Mouse (Mus musculus): ENCODE results near the gene Tcstv1. TPM values are rescaled to one million over a fixed set of nuclear protein-coding genes. Genes with fewer than 3 reads are reported as not detected.
"Not testable (repeated sequence)": the region's sequence is repeated elsewhere in the genome, so short reads cannot be mapped to it uniquely, and the experiment has no call there.

The Tcstv1 gene
- not detected in 2 replicates for polyA plus RNA-seq (2015; fragmentation: Nextera tagmentation; extraction: Ambion mirVana)

- ATAC-seq (ENCODE audit: low read depth); H3K27ac ChIP-seq (ENCODE audit: low read length); H3K36me3 ChIP-seq (ENCODE audit: control insufficient read depth, insufficient read depth, low read length); H3K4me1 ChIP-seq (replicated peaks; ENCODE audit: control insufficient read depth, insufficient read depth, low read length); H3K9me3 ChIP-seq (ENCODE audit: control insufficient read depth, low read length); H3K4me3 ChIP-seq (ENCODE audit: low read length); H3K9ac ChIP-seq (ENCODE audit: low read length); H3K4me2 ChIP-seq (ENCODE audit: low read depth, low read length); H3K27me3 ChIP-seq (ENCODE audit: control insufficient read depth, insufficient read depth, low read depth, low read length): not testable (repeated sequence)
- WGBS, result 67% methylated on average over 3 of the region's 3 CpGs
These were observed at the start of gene Tcstv1 for GRCm38 (mm10) chr13:119894685-119895084. TSS of gene Tcstv1 (minus strand) at chr13:119894785.

DNA sequence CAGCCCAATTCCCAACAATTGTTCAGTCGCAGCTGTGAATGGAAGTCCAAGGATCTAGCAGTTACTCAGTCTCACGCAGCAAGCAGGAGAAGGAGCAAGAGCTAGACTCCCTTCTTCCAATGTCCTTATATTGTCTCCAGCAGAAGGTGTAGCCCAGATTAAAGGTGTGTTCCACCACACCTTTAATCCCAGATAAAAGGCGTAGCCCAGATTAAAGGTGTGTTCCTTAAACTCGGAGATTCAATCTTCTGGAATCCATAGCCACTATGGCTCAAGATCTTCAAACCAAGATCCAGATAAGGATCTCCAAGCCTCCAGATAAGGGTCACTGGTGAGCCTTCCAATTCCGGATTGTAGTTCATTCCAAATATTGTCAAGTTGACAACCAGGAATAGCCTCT is 34.6 kb upstream of the Tcstv1 start, which contains the start of gene Gm21761:
Gene Gm21761 (minus strand): TSS at position 101 of the 400 bp plus-strand sequence.
- not testable (repeated sequence) for H3K9me3 ChIP-seq (ENCODE audit: control insufficient read depth, low read length); ATAC-seq (ENCODE audit: low read depth); H3K27ac ChIP-seq (ENCODE audit: low read length); H3K4me1 ChIP-seq (replicated peaks; ENCODE audit: control insufficient read depth, insufficient read depth, low read length); H3K9ac ChIP-seq (ENCODE audit: low read length); H3K27me3 ChIP-seq (ENCODE audit: control insufficient read depth, insufficient read depth, low read depth, low read length); H3K4me3 ChIP-seq (ENCODE audit: low read length); H3K4me2 ChIP-seq (ENCODE audit: low read depth, low read length); H3K36me3 ChIP-seq (ENCODE audit: control insufficient read depth, insufficient read depth, low read length)
- no CpG with 5 or more reads among the region's 5 CpGs for WGBS

- H3K9me3 ChIP-seq (ENCODE audit: control insufficient read depth, low read length); H3K4me1 ChIP-seq (replicated peaks; ENCODE audit: control insufficient read depth, insufficient read depth, low read length); H3K27me3 ChIP-seq (ENCODE audit: control insufficient read depth, insufficient read depth, low read depth, low read length); ATAC-seq (ENCODE audit: low read depth); H3K4me3 ChIP-seq (ENCODE audit: low read length); H3K9ac ChIP-seq (ENCODE audit: low read length); H3K27ac ChIP-seq (ENCODE audit: low read length); H3K4me2 ChIP-seq (ENCODE audit: low read depth, low read length); H3K36me3 ChIP-seq (ENCODE audit: control insufficient read depth, insufficient read depth, low read length): not testable (repeated sequence)
- 78% methylated on average over 2 of the region's 3 CpGs for WGBS
These were observed 30.2 kb upstream of the Tcstv1 start for GRCm38 (mm10) chr13:119924597-119925340.

GRCm38 (mm10) chr13:119916966-119917722 is 22.6 kb upstream of the Tcstv1 start:
- H3K9me3 ChIP-seq (ENCODE audit: control insufficient read depth, low read length); H3K27ac ChIP-seq (ENCODE audit: low read length); ATAC-seq (ENCODE audit: low read depth); H3K4me3 ChIP-seq (ENCODE audit: low read length); H3K4me1 ChIP-seq (replicated peaks; ENCODE audit: control insufficient read depth, insufficient read depth, low read length); H3K4me2 ChIP-seq (ENCODE audit: low read depth, low read length); H3K36me3 ChIP-seq (ENCODE audit: control insufficient read depth, insufficient read depth, low read length); H3K27me3 ChIP-seq (ENCODE audit: control insufficient read depth, insufficient read depth, low read depth, low read length); H3K9ac ChIP-seq (ENCODE audit: low read length): not testable (repeated sequence)
- WGBS, result 66% methylated on average over 4 of the region's 5 CpGs

DNA sequence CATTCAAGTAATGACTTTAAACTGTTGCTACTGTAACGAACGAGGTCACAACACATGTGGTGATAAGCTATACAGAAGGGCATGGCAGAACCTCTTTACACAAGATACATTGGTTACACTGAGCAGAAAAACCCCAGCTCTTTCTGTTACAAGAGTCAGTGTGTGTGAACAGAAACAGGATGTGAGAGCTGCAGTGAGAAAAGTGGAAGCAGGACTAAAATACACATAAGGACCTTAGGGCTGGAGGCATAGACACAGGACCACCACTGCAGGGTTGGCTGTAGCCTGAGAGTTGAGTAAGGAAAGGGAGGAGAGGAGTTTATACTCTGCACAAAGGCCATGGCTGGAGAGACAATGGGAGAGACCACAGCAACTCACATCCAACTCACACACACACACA is 21.9 kb upstream of the Tcstv1 start:
- H3K9ac ChIP-seq (ENCODE audit: low read length), result not testable (repeated sequence)

GRCm38 (mm10) chr13:119898549-119898948 is 4.0 kb upstream of the Tcstv1 start:
- H3K4me1 ChIP-seq (replicated peaks; ENCODE audit: control insufficient read depth, insufficient read depth, low read length); H3K9ac ChIP-seq (ENCODE audit: low read length); H3K4me3 ChIP-seq (ENCODE audit: low read length); H3K4me2 ChIP-seq (ENCODE audit: low read depth, low read length); H3K36me3 ChIP-seq (ENCODE audit: control insufficient read depth, insufficient read depth, low read length); H3K27ac ChIP-seq (ENCODE audit: low read length); ATAC-seq (ENCODE audit: low read depth); H3K9me3 ChIP-seq (ENCODE audit: control insufficient read depth, low read length); H3K27me3 ChIP-seq (ENCODE audit: control insufficient read depth, insufficient read depth, low read depth, low read length): not testable (repeated sequence)
- 72% methylated on average over 4 of the region's 5 CpGs for WGBS

More for the DNA sequence above, 21.9 kb upstream of the Tcstv1 start:
- not testable (repeated sequence) for H3K4me1 ChIP-seq (replicated peaks; ENCODE audit: control insufficient read depth, insufficient read depth, low read length); H3K27me3 ChIP-seq (ENCODE audit: control insufficient read depth, insufficient read depth, low read depth, low read length); H3K4me2 ChIP-seq (ENCODE audit: low read depth, low read length); H3K27ac ChIP-seq (ENCODE audit: low read length); ATAC-seq (ENCODE audit: low read depth); H3K9me3 ChIP-seq (ENCODE audit: control insufficient read depth, low read length); H3K36me3 ChIP-seq (ENCODE audit: control insufficient read depth, insufficient read depth, low read length); H3K4me3 ChIP-seq (ENCODE audit: low read length)
- WGBS, result 49% methylated on average over 2 of the region's 2 CpGs

DNA sequence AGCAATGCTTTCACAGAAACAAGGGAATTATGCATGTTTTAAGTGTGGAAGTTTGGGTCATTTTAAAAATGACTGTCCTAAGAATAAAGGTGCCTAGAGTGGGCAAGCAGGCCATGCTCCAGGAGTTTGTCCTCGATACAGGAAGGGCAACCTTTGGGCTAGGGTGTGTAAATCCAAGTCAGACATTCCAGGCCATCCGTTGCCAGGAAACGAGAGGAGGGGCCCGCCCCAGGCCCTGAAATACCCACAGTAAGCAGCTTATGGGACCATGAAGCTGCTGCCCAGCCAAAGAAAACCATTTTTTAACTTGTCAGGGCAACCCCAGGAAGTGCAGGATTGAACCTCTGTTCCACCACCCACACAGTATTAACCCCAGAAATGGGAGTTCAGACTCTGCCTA is 7.7 kb downstream of the Tcstv1 start:
- H3K4me1 ChIP-seq (replicated peaks; ENCODE audit: control insufficient read depth, insufficient read depth, low read length); H3K36me3 ChIP-seq (ENCODE audit: control insufficient read depth, insufficient read depth, low read length); H3K4me3 ChIP-seq (ENCODE audit: low read length); H3K9me3 ChIP-seq (ENCODE audit: control insufficient read depth, low read length); H3K9ac ChIP-seq (ENCODE audit: low read length); H3K27me3 ChIP-seq (ENCODE audit: control insufficient read depth, insufficient read depth, low read depth, low read length); H3K27ac ChIP-seq (ENCODE audit: low read length); ATAC-seq (ENCODE audit: low read depth); H3K4me2 ChIP-seq (ENCODE audit: low read depth, low read length): not testable (repeated sequence)
- WGBS, result 37% methylated on average over 4 of the region's 4 CpGs

DNA sequence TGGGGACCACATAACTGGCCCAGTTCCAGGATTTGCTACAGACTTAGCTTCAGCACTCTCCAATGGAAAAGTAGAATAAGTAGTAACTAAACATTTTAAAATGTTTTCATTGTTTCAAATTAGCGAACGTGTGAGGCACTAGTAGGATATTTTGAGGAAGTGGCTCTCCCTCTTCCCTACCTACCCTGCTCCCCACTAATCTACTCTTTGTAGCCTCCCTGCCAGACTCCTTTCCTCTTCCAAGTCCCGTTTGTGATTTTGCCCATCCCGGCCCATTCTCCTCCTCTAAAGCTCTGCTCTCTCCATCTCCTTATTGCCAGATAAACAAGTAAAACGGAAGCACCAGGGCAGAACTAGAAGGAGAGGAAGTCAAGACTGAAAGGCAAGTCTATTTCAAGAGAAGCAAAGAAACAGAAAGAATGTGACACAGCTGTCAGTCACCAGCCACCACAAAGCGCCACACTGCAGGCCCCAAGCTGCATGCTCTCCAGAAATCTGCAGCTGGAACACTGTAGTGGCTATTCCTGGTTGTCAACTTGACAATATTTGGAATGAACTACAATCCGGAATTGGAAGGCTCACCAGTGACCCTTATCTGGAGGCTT is 30.1 kb downstream of the Tcstv1 start:
- H3K9ac ChIP-seq (ENCODE audit: low read length); H3K36me3 ChIP-seq (ENCODE audit: control insufficient read depth, insufficient read depth, low read length); H3K27me3 ChIP-seq (ENCODE audit: control insufficient read depth, insufficient read depth, low read depth, low read length); ATAC-seq (ENCODE audit: low read depth); H3K4me1 ChIP-seq (replicated peaks; ENCODE audit: control insufficient read depth, insufficient read depth, low read length); H3K4me2 ChIP-seq (ENCODE audit: low read depth, low read length); H3K27ac ChIP-seq (ENCODE audit: low read length); H3K9me3 ChIP-seq (ENCODE audit: control insufficient read depth, low read length); H3K4me3 ChIP-seq (ENCODE audit: low read length): not testable (repeated sequence)
- 55% methylated on average over 6 of the region's 7 CpGs for WGBS

DNA sequence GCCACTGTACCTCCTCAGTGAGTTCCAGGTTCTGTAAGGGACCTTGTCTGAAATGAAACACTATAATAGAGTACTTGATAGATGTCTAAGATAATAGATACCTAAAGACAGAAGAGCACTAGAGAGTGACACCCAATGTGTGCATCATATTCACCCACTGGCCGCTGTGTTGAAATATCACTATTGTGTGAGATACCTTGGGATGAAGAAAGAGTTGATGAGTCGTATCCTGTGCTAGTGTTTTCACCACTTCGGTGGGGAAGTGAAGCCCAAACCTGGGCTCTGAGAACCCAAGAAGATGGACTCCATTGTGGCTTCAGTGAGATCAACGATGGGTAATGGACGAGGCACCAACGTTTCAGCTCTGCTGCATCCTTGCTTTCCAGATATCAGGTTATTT is 32.2 kb downstream of the Tcstv1 start:
- H3K9ac ChIP-seq (ENCODE audit: low read length); H3K4me3 ChIP-seq (ENCODE audit: low read length); H3K4me2 ChIP-seq (ENCODE audit: low read depth, low read length); H3K36me3 ChIP-seq (ENCODE audit: control insufficient read depth, insufficient read depth, low read length); ATAC-seq (ENCODE audit: low read depth); H3K27ac ChIP-seq (ENCODE audit: low read length); H3K9me3 ChIP-seq (ENCODE audit: control insufficient read depth, low read length); H3K4me1 ChIP-seq (replicated peaks; ENCODE audit: control insufficient read depth, insufficient read depth, low read length); H3K27me3 ChIP-seq (ENCODE audit: control insufficient read depth, insufficient read depth, low read depth, low read length): not testable (repeated sequence)
- no CpG with 5 or more reads among the region's 6 CpGs for WGBS

Data from lung, embryonic 16.5 days (tissue).